Mouse (Mus musculus) embryo, embryonic 9.5 days (tissue): ENCODE measurements around the gene Tec.

Experiments used
- DNase-seq: peaks from one replicate; pipeline ENCODE4 v3.0.0-alpha.2; 2017; ENCODE audit errors: extremely low spot score

Tec gene

GRCm38 (mm10) chr5:72736868-72737267, 131.4 kb downstream of the Tec start:
- DNase-seq, result no peak

GRCm38 (mm10) chr5:72736437-72736836, 131.8 kb downstream of the Tec start:
- no peak for DNase-seq

- DNase-seq, result no peak
Observed at GRCm38 (mm10) chr5:72735763-72736162, 132.5 kb downstream of the Tec start.

GRCm38 (mm10) chr5:72732885-72733284, 135.4 kb downstream of the Tec start:
- DNase-seq, result no peak

- DNase-seq, result no peak
Observed at GRCm38 (mm10) chr5:72725404-72725803, 142.9 kb downstream of the Tec start.

- no peak for DNase-seq
Observed at GRCm38 (mm10) chr5:72723429-72723828, 144.9 kb downstream of the Tec start.

GRCm38 (mm10) chr5:72720587-72720986, 147.7 kb downstream of the Tec start:
- no peak for DNase-seq

GRCm38 (mm10) chr5:72710572-72711278, 157.6 kb downstream of the Tec start:
- peak; percentile 60 for DNase-seq

GRCm38 (mm10) chr5:72709976-72710375, 158.3 kb downstream of the Tec start:
- DNase-seq, result no peak

GRCm38 (mm10) chr5:72709451-72709850, 158.8 kb downstream of the Tec start:
- DNase-seq, result no peak

- no peak for DNase-seq
Observed at GRCm38 (mm10) chr5:72706722-72707121, 161.6 kb downstream of the Tec start.

- DNase-seq, result no peak
Observed at GRCm38 (mm10) chr5:72706095-72706494, 162.2 kb downstream of the Tec start.
